Mouse (Mus musculus): ENCODE measurements around the gene Ntn4.
"Not testable (repeated sequence)": the region's sequence is repeated elsewhere in the genome, so short reads cannot be mapped to it uniquely, and the experiment has no call there.

The Ntn4 gene

DNA sequence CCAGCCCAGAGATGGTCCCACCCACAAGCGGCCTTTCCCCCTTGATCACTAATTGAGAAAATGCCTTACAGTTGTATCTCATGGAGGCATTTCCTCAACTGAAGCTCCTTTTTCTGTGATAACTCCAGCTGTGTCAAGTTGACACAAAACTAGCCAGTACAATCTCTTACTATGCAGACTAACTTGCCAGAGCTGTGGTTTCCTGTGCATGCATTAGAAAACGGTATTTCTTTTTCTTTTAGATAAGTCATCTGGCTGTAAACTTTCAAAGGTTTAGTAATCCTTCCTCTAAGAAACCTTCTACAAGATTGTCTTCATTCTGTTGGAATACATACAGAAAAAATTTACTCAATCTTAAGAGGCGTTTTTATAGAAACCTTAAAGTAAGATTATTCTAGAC lies 44.9 kb downstream of the Ntn4 start:
- not testable (repeated sequence) for DNase-seq (ENCODE audit: low spot score)

DNA sequence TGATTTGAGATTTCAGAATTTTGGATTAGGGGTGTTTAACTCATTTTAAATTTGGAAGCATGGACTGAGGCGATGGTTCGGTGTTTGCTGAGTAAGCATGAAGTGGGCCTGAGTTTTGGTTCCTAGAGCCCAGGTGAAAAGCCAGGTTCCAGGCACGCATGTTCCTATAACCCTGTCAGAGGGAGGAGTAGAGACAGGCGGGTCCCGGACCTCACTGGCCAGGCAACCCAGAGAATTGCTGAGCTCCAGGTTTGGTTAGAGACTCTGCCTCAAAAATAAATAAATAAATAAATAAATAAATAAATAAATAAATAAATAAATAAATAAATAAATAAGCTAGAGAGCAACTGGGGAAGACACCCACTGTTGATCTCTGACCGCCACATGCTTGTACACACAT lies 46.1 kb downstream of the Ntn4 start:
- no peak for DNase-seq (ENCODE audit: low spot score)

DNA sequence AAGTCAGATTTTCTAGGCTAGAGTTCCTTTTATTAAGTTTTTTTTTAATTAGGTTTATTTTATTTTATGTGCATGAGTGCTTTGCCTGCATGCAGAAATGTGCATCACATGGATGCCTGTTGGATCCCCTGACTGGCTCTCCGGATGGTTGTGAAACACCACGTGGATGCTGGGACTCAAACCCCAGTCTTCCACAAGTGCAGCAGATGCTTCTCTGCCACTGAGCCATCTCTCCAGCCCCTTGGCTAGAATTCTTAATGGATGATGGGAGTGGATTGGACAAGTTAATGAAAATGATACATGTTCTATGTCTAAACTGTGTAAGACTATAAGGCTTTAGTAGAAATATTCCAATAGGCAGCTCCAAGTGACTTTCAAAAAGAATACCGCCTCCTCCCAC lies 47.3 kb downstream of the Ntn4 start:
- DNase-seq (ENCODE audit: low spot score) = no peak

DNA sequence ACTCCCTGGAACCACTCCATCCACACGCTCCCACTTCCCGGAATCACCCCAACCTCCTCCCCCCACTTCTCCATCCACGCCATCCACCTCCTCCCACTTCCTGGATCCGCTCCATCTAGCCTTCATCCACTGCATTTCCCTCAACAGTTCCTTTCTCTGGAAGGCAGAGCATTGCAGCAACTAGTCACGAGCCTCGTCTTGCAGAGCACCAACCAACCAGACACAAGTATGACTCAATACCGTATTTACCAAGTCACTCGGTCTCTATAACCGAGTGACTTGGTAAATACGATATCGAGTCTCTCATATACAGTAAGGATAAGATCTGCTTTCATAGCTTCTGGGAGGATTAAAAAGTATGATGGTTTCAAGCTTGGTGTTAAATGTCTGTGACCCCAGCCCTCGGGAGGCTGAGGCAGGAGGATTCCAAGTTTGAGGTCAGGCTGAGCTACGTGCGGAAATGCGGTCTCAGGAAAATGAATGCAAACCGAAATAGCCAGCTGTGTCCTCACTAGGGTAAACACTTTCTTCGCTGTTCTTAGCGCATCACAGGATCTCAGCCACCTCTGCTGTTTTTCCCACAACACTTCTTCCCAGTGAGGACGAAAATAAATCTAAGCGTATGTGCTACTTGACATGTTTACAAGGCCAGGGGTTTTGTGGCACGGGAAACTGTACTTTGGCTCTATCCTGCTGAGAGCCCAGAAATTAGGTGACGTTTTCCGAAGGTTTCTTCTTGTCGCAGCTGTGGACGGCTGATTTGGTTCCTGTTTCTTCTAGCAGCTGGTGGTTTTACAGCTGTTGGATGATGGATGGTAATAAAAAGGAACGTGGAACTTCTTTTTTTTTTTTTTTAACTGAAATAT lies 48.1 kb downstream of the Ntn4 start:
- DNase-seq (ENCODE audit: low spot score) = no peak

DNA sequence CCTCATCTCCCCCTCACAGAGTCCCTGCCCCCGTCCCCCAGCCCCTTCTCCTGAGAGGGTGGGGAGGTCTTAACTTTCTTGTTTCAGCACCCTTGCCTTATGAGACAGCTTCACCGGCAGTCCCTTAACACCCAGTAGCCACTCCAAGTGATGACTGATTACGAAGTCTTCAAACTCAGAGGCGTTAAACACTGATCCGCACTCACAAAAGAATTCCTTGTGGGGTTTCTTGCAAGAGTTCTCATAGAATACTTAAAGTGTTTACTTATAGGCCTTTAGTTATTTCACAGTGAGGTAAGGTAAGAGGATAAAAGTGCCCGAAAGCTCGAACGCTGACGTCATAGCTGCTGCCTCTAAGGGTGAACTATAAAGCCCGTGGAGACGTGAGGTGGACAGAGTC lies 50.9 kb downstream of the Ntn4 start:
- DNase-seq (ENCODE audit: low spot score) = no peak

DNA sequence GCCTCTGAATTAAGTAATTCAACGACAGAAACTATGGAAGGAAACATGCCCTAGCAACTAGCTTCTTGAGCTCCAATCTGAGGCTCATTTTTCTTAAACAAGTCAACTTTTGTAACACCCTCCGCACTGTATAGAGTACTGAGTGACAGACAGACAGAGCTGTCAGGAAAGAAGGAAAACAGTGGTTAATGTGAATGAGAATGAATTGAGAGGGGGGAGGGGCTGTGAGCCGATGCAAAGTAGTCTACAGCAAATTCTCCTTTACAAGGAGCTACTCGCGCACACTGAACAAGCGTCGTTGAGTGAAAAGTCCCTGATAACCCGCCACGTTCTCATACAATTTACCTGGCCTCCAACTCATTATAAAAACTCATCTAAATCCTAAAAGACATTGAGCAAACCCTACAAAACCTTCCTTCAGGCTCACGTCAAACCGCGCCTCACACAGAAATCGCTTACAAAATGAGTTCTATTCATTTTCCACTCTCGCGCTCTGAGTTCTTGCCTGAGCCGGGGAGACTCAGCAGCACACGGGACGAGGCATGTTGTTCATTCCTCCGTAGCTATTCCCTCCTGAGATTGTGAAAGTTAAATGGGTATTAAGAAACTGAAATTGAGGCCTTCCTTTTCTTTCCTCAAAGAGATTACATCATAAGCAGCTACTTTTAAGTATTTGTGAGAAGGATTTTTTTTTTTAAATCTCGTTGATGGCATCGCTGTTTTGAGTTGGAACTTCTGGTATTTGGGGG lies 54.7 kb downstream of the Ntn4 start:
- DNase-seq (ENCODE audit: low spot score) = no peak

DNA sequence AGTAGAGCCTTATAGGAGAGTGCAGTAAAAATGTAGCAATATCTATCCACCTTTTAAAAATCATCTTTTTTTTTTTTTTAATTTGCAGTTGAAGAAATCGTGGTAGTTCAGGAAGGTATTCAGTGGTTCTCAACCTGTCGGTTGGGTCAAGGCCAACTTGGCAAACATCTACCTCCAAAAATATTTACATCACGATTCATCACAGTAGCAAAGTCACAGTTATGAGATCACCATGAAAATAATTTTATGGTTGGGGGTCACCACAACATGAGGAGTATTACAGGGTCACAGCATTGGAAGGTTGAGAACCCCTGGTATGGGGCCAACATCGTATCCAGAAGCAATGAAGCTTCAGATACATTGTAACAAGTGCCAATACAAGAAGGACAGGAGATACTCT lies 55.5 kb downstream of the Ntn4 start:
- DNase-seq (ENCODE audit: low spot score) = no peak

DNA sequence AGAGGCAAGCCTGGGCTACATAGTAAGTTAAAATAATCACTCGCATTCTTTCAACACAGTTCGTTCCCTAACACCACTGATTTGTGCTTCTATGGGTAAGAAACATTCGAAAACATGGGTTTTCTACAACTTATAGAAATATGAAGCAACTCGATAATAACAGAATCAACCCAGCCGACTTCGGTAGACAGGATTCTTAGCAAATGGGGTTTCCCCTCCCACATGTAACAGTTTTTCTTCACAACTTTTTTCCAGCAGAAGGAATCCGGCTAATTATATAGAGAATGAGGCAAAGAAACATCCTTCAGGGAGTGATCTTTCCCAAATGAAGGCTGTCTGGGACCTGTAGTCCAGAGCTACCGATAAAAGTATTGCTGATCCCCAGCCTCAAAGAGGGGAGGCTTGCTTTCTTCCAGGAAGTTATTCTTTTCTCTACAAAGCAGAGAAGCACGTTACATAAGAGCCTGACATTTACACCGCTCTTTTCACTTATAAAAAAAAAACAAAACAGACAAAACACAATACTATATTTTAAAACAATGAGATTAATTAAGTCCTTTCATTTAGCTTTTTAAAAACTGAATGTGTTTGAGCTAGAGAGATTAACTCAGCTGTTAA lies 57.5 kb downstream of the Ntn4 start:
- no peak for DNase-seq (ENCODE audit: low spot score)

DNA sequence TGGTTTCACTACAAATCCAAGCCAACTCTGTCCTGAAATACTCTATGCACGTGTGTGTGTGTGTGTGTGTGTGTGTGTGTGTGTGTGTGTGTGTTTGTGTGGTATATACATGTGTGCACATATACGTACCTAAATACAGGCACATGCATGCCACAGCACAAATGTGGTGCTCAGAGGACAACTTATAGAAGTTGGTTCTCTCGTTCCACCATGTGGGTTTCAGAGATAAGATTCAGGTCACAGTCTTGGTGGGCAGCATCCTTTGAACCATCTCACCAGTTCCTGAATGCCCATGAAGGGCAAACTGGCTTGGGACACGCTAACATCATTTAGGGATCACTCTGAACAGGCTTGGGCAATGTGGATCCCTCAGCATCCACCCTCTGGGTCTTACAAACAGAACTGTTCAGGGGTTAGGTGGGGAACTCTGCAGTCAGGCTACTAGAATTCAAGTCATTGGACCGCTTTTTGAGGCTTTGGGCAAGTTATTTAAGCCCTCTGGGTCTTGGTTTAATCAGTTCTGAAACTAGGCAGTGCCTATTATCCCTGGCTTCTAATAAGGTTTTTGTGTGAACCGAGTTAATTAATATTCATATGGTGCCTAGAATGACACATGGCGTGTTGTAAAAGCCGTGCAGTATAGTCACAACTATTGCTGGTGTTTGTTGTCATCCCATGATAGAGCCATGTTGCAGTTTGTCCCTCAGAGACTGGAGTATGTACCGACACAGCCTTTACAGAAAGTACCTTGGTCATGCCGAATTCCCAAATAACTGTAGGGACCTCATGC lies 59.4 kb downstream of the Ntn4 start:
- DNase-seq (ENCODE audit: low spot score) = no peak

DNA sequence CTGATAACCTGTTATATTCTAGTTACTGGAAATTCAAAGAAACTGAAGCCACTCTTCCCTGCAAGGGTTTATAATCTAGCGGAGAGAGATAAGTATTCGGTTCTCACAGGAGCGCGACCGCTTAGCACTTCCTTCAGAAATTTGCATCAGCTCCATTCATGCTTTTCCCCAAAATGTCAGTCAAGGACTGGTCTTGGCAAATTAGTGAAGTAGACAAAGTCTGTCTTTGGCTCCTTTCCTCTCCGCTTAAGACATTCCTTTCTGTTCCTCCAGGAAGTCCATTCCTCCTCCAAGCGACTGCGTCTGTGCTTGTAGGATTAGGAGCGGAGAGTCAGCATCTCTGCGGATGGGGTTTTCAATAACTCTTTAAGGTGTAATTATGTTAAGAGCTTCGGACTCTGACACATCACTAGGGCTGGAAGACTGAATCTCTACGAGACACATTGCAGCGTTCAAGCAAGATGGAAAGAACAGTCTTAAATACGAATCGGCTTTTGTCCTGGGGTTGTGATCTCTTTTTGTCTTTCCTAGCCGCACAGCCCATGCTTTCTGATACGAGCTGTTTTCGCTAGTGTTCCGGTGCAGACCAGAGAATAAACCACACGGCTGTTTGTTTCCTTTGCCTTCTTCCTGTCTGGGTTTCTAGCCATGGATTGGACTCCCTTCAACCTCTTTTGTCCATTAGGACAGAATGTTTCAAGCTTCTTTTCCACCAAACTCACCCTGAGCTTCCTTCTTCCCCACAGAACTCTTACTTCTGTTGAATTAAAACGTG lies 60.3 kb downstream of the Ntn4 start:
- DNase-seq (ENCODE audit: low spot score) = no peak

DNA sequence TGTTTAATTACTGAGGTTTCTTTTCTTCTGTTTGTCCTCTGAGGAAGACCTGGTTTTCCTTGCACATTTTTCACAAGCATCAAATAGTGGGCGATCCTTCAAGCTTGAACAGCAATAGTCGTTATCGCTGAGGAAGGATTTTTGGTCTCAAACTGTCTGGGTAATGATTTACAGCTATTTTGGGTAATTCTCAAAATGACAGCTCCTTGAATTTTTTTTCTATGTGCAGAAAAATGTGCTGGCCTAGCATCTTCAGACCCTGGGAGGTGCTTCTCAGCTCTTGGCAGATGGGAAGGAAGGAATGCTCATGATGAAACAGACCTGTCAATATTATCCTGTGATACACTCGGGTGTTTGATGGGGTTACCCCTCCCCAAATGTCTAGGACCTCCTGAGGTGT lies 63.5 kb downstream of the Ntn4 start:
- DNase-seq (ENCODE audit: low spot score) = no peak

DNA sequence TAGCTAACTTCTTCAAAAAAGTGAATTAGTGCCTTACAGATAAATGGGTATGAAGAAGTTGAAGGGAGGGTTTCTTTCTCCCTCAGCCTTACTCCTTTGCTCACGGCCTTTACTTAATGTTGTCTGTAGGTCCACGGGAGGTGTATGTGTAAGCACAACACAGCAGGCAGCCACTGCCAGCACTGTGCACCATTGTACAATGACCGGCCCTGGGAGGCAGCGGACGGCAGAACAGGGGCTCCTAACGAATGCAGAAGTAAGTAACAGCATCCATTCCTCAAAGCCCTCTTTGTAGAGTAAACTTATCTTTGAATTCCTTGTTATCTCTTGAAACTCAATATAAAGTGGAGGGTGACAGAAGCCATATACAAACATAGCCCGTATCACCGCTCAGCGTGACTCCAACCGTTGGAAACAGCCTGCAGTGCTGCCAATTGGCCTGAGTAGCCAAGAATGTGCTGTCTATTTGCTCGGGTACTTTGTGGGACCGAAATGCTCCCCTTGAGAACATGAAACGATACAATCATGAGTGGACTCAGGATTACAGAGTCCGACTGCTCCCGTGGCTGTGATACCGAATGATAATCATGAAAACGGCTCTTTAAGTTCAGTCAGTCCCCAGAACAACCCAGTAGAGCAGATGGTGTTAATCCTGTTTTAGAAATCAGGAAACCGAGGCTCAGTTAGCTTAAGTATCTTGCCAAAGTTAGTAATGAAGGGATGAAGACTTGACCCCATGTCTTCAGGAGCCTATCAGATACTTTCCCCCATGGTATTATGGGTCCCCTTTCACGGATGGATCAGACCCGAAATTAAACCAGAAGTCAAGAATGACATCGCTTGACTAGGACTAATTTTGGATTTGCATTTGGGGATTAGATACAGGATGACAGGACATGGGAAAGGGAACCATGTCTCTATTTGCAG lies 66.9 kb downstream of the Ntn4 start:
- DNase-seq (ENCODE audit: low spot score) = no peak

DNA sequence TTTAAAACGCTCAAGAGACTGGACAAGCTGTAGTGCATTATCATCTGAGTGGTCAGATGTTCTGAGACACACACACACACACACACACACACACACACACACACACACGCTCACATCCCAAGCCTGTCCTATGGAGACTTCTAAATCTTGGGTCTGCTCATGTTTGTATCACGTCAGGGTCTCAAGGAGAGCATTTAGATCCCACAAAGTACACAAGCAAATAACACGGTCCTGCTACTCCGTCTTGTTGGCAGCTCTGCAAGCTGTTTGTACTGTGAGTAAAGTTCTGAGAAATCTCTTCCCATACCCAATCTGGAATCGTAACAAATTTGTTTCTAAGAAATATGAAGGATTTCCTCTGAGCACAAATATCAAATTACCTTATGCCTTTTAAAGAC lies 67.6 kb downstream of the Ntn4 start:
- no peak for DNase-seq (ENCODE audit: low spot score)

DNA sequence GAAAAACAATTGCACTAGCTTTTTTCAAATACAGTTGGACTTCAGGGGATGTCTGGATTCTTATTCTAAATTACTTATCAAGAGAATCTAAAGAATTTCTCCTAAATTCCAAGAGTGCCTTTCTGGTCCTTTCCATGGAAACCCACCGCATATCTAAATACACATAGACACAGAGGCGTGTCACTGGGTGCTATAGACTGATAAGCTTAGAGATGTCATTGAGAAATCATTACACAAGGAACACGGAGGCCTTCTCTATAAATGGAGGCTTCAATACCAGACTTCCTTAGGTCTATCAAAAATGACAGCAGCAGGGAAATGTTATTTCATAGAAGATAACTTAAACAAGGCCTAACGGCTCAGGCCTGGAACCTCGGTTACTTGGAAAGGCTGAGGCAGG lies 68.0 kb downstream of the Ntn4 start:
- DNase-seq (ENCODE audit: low spot score) = no peak

DNA sequence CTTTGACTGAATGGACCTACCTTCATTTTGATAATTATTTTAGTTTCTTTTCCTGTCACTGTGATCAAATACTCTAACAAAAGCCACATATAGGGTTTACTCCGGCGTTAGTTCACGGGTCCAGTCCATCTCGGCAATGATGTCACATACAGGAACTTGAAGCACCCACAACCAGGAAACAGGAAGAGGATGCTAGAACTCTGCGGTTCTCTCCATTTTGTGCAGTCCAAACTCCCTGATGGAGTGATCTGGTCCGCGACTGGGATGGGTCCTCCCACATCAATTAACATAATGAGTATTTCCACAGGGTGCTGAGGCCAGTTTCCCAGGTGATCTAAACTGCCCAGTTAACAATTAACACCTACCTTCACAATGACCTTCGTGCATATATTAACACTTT lies 69.1 kb downstream of the Ntn4 start:
- DNase-seq (ENCODE audit: low spot score) = no peak

DNA sequence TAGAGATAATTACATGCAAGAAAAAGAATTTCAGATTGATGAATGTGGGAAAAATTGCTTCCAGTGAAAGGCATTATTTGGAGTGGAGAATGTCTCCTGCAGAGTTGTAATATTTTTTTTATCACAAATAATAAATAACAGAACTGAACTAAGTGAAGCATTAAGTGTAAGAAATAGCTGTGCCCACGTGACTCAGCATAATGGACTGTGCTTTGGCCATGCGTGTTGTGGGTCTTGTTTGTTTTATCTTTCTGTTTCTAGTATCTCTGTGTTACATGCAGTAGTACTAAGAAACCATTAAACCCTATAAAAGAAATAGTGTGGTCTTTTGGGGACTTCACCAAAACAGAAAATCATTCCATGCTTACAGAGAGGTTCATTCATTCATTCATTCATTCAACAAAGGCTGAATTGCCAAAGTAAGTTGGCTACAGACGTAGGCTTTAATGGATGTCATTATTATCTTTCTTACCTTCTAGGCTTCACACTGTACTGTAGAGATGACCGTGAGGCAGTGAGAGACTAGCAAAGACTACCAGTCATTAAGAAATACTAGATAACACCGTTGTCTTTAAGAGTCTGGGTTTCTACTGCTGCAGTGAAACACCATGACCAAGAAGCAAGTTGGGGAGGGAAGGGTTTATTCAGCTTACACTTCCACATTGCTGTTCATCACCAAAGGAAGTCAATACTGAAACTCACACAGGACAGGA lies 81.3 kb downstream of the Ntn4 start:
- no peak for DNase-seq (ENCODE audit: low spot score)

DNA sequence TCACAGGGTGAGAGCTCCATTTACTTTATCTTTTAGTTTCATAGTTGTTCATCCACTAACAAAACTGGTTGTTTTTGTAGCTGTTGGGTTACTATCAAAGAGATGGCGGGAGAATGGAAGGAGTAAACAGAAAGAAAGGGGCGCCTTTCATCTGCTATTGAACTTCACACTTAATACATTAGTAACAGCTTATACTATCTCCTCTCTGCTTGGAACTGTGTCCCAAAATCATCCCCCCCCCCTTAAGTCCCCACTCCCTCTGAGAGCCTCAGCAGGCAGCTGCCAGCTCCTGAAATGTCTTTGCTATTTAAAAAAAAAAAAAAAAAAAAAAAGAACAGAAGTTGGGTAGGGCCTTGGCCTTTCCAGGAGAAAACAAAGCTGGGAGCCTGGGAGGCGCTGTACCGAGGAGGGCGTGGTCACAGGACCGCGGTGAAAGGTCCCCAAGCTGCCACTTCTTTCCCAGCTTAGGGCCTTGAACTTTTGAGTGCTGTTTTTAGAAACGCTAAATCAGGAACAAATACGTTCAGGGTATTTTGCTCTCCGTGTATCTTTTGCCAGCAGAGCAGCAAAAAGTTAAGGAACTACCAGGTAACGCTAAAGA lies 83.6 kb downstream of the Ntn4 start:
- peak; percentile 57 for DNase-seq (ENCODE audit: low spot score)

DNA sequence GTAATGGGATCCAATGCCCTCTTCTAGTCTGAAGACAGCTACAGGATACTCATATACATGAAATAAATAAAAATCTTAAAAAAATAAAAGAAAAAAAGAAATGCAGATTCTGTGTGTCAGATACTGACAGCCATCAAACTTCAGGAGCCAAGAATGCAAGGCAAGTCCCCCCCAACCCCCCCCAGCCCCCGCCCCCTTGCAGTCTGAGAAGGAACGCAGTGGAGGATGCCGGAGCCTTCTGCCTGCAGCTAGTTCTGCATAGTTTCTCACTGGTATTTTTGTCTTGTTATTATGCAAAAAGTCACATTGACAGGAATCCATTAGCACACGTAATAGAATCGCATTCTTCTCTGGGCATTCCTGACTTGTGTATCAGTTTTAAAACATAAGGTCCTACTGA lies 87.7 kb downstream of the Ntn4 start:
- DNase-seq (ENCODE audit: low spot score) = no peak

DNA sequence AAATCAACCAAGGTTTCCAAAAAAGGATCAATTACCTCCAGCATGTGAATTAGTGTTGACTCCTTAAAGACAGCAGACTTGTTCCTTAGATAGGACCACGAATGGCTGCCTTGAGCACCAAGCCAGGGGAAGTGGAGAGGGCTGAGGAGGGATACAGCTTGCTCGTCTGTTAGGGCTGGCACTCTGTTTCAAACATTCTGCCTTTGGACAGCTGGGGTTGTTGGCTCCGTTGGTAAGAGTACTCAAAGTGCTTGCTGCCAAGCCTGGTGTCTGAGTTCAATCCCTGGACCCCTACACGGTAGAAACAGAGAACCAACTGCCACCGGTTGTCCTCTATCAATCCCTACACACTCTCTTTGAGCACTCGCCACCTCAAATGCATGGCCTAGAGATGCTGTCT lies 90.0 kb downstream of the Ntn4 start:
- no peak for DNase-seq (ENCODE audit: low spot score)
